Mouse (Mus musculus) naive thymus-derived CD4-positive, alpha-beta T cell, adult 5 months (primary cell): ENCODE data around the gene Nup37. TPM values are rescaled to one million over a fixed set of nuclear protein-coding genes. Genes with fewer than 3 reads are reported as not detected.

Experiments
- polyA plus RNA-seq: library from polyadenylated mRNA; unstranded; fragments of 100-300 nt; shearing (Covaris generic); gene quantifications from one replicate; pipeline ENCODE4 v1.2.1, GENCODE M21; 2017

Gene Nup37
- polyA plus RNA-seq = 13.1 TPM

DNA sequence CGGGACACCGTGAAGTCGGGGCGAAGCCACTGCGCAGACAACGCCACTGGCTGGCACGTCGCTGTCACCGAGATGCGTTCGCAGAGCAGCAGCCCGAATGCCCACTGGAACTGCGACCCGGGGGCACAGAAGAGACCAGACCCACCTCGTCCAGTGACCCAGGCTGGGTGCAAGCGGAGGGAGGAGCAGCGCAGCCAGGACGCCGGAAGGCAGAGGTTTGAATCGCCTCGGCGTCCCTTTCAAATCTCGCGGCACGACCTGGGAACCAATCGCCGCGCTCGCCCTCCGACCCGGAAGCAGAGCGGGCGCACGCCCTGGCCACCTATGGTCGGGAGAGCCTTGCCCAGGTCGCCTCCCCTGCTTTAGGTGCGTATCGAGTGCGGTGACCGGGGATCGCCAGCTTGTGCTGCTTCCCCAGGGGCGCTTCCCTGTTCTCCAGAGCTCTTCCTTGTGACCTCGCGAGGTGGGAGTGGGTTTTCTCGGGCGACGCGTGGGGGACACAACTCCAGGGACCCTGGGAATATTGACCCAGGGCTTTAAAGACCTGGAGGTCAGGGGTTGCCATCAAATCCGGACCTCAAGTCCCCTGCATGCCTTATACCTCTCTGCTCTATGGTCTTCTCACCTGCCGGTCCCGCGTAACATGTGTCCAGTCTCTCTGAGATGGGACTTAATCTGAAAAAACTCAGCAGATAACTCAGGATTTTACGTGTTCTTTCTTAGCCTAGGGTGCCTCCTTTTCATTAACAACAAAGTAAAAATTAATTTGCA lies at the start of gene Nup37, which contains the start of gene Parpbp:
Nup37 (plus strand) TSS at position 286 of the 771 bp plus-strand sequence.
Parpbp (minus strand) TSS at position 235 of the 771 bp plus-strand sequence.

DNA sequence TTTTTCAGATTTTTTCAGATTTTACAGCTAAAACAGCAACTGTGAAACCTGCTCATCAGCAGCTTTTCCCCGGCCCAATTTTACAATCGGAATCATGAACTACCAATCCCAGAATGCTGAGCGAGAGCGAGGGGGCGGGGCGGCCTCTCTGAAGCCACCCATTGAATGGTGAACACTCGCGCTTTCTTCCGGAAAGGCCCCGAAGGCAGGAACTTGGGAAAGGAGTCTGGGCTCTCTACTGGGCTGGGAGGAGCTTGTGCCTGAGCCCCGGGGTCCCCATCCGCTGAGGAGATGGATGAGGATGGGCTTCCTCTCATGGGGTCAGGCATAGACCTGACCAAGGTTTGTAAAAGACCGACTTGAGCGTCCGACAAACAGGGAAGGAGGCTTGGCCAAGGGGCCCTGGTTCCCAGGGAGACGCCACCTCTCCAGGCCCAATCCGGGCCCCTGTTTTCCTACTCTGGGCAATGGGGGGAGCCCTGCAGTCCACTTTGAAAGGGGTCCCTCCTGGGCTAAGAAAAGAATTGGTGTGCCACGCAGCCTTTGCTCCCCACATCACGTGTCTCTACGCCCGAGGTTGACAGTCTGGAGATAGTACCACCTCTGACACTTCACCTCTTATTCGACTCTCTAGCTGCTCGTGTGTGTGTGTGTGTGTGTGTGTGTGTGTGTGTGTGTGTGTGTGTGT lies 54.3 kb downstream of the Nup37 start, which contains the start of gene Washc3:
Washc3 (plus strand) TSS at position 143 of the 688 bp plus-strand sequence.

Other genes starting within 250 kb of the Nup37 start
- gene Pmch, start 55.9 kb upstream of the Nup37 start, polyA plus RNA-seq = not detected
- gene Parpbp, start 51 bp upstream of the Nup37 start, polyA plus RNA-seq = 0.21 TPM
- gene Washc3, start 54.1 kb downstream of the Nup37 start, polyA plus RNA-seq = 117 TPM
- 0.16 TPM for gene Dram1, start 232.1 kb downstream of the Nup37 start, polyA plus RNA-seq
- gene Gnptab, start 232.1 kb downstream of the Nup37 start, polyA plus RNA-seq = 20.6 TPM